Mouse (Mus musculus) CD4-positive, CD25-positive, alpha-beta regulatory T cell, adult 2 months (primary cell): ENCODE data around the gene Vamp2.

ENCODE experiments used
- DNase-seq: peaks from one replicate; pipeline ENCODE4 v3.0.0-alpha.2; 2012; ENCODE audit warnings: low read depth, low spot score

Vamp2 gene

DNA sequence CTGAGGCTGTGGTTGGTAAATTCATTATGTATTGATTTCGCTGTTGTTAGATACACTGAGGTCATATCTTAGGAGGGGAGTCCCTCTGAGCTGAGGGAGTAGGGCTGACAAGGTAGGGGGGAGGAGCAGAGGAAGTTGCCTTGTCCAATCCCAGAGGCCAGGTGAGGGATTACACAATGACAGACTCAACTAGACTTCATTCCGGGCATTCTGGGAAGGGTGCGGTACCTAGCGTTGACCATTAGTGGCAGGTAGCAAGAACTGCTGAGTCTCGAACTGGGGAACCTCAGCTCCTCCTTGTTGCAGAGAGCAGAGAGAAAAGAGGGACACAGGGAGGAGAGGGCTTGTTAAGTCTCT is 45.3 kb downstream of the Vamp2 start:
- peak; percentile 38 for DNase-seq

DNA sequence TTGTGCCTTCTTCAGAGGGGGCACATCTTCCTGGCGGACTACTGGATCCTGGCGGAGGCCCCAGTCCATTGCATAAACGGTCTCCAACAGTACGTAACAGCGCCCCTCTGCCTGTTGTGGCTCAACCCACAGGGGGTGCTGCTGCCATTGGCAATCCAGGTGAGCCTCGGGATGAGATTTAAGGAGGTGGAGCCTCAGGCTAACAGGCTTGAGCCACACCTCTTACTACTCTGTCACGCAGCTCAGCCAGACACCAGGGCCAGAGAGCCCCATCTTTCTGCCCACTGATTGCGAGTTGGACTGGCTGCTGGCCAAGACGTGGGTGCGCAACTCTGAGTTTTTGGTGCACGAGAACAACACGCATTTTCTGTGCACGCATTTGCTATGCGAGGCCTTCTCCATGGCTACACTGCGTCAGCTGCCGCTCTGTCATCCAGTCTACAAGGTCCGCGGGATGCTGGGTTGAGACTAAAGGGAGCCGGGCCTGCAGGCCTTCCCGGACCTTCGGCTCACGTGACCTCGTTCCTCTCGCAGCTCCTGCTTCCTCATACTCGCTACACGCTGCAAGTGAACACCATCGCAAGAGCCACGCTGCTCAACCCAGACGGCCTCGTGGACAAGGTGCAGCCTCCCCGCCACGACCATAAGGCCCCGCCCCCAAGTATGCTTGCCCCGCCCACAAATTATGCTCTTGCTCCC is 45.8 kb downstream of the Vamp2 start:
- DNase-seq = peak; percentile 69

DNA sequence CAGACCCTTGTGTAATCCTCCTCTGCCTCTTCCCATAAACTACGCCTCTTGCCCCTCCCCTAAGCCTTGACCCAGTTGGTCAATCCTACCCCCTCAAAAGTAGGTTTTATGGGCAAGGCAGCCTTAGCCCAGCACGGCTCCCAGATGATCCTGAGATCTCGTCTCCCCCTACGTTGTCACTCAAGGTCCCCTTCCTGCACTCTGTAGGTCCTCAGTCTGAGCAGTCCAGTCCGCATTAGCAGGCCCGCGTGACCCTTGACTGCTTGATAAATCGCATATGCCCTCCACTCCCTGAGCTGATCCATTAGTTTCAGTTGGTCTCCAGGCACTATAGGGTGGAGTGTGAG is 46.3 kb downstream of the Vamp2 start:
- no peak for DNase-seq

DNA sequence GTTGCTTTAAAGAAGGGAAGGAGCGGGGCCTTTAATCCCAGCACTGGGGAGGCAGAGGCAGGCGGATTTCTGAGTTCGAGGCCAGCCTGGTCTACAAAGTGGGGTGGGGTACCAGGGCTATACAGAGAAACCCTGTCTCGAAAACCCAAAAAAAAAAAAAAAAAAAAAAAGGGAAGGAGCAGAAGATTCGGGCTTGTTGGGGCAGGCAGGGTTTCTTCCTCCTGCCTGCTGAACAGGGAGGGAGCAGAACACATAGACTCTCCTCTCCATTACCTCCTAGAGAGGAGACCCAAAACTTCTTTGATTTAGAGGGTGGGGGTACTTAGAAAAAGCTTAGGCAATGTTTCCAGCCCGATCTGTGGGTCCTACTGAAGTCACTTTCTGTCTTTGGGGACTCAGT is 47.1 kb downstream of the Vamp2 start:
- DNase-seq = no peak
